Mouse (Mus musculus) limb, embryonic 13.5 days (tissue): ENCODE data around the gene Prim2. TPM values are rescaled to one million over a fixed set of nuclear protein-coding genes. Genes with fewer than 3 reads are reported as not detected.

ENCODE experiments used
- ATAC-seq: fragments of 200-750 bp; cut with Nextera tagmentation; 2 replicates; pipeline ENCODE4 v1.8.0; 2017; ENCODE audit warnings: low read depth, moderate number of reproducible peaks, moderate TSS enrichment; ENCODE audit not compliant: low FRiP score
- H3K27ac ChIP-seq: fragments of 300-500 bp; sonication (generic); 2 replicates; pipeline ENCODE4 v1.5.1; 2015; ENCODE audit warnings: inconsistent platforms, mild to moderate bottlenecking, moderate library complexity
- H3K27me3 ChIP-seq: fragments of 300-500 bp; sonication (generic); 2 replicates; pipeline ENCODE4 v1.6.1; 2015; ENCODE audit warnings: mild to moderate bottlenecking, inconsistent platforms
- H3K36me3 ChIP-seq: fragments of 300-500 bp; sonication (generic); 2 replicates; pipeline ENCODE4 v1.6.1; 2015; ENCODE audit warnings: inconsistent platforms, mild to moderate bottlenecking, moderate library complexity
- H3K4me1 ChIP-seq: fragments of 300-500 bp; sonication (generic); 2 replicates; pipeline ENCODE4 v1.6.1; 2015; ENCODE audit warnings: inconsistent platforms
- H3K4me2 ChIP-seq: fragments of 300-500 bp; sonication (generic); replicated peaks from 2 replicates; pipeline ENCODE4 v1.6.1; 2015; ENCODE audit warnings: inconsistent platforms, mild to moderate bottlenecking, moderate library complexity
- H3K4me3 ChIP-seq: fragments of 300-500 bp; sonication (generic); 2 replicates; pipeline ENCODE4 v1.5.1; 2015; ENCODE audit warnings: moderate library complexity, mild to moderate bottlenecking, inconsistent platforms
- H3K9ac ChIP-seq: fragments of 300-500 bp; sonication (generic); 2 replicates; pipeline ENCODE4 v1.6.1; 2015; ENCODE audit warnings: mild to moderate bottlenecking, inconsistent platforms
- H3K9me3 ChIP-seq: fragments of 300-500 bp; sonication (generic); 2 replicates; pipeline ENCODE4 v1.6.1; 2016; ENCODE audit warnings: inconsistent platforms
- WGBS: fragments of 180-500 bp; shearing (Covaris S2); methylation state at CpG from one replicate; pipeline ENCODE4 v1.1.7; 2015; 5-methylcytosine and 5-hydroxymethylcytosine counted together
- polyA plus RNA-seq: library from polyadenylated mRNA; unstranded; fragments of >200 nt; fragmentation: Nextera tagmentation; extraction: Ambion mirVana; gene quantifications from 2 replicates; pipeline ENCODE4 v1.2.1, GENCODE M21; 2015

Gene Prim2
- polyA plus RNA-seq, 1 experiment from 2014 or later: 37.3 TPM

GRCm38 (mm10) chr1:33496128-33496527 is 173.5 kb downstream of the Prim2 start:
- WGBS: 82% methylated on average over 4 of the region's 4 CpGs
- ATAC-seq: no peak

DNA sequence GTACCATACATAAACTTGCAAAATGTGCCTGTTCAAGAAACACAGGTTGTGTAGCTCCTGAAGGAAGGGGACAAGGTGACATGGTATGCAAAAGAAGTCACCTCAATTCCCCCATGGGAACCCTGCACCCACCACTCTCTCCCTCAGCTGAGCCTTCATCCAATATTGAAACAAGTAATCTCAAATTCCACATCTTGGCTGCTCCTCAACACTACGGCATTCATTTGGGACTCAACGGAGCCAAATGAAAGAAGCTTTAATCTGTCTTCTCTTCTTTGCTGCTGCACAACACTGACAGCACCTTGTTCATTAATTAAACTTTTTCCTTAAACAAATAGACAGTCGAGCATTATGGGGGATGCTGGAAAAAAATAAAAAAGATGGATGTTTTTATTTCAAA is 174.0 kb downstream of the Prim2 start:
- Histone ChIP-seq H3K9me3 (no peaks in the 10 kb centered on the region), H3K4me3 (no peak overlapping the region), H3K4me2 (no peak overlapping the region), H3K4me1 (no peaks in the 10 kb centered on the region), H3K9ac (no peak overlapping the region), H3K36me3 (no peaks in the 10 kb centered on the region), H3K27me3 (no peaks in the 10 kb centered on the region), H3K27ac (no peak overlapping the region)
- ATAC-seq: no peak
- WGBS: 88% methylated on average over 3 of the region's 3 CpGs

More at GRCm38 (mm10) chr1:33496128-33496527, 173.5 kb downstream of the Prim2 start:
- Histone ChIP-seq H3K4me2 (no peak overlapping the region), H3K9ac (no peak overlapping the region), H3K36me3 (no peaks in the 10 kb centered on the region), H3K4me3 (no peak overlapping the region), H3K27ac (no peak overlapping the region), H3K4me1 (no peaks in the 10 kb centered on the region), H3K27me3 (no peaks in the 10 kb centered on the region), H3K9me3 (no peaks in the 10 kb centered on the region)

DNA sequence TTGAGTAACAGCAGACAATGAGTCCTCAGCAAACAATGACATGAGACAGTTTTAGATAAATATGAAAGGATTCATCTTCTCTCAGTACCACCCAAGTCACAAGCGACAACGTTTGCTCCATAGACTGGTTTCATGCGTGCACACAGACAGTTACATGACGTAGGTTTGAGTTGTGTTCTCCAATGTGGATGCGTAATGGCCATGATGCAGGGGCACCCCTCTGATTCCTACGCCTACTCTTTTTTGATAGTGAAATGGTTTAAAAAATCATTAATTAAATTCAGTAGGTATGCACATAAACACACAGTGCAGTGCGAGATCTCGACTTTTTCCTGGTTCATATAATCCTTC is 174.4 kb downstream of the Prim2 start:
- 82% methylated on average over 8 of the region's 8 CpGs for WGBS

DNA sequence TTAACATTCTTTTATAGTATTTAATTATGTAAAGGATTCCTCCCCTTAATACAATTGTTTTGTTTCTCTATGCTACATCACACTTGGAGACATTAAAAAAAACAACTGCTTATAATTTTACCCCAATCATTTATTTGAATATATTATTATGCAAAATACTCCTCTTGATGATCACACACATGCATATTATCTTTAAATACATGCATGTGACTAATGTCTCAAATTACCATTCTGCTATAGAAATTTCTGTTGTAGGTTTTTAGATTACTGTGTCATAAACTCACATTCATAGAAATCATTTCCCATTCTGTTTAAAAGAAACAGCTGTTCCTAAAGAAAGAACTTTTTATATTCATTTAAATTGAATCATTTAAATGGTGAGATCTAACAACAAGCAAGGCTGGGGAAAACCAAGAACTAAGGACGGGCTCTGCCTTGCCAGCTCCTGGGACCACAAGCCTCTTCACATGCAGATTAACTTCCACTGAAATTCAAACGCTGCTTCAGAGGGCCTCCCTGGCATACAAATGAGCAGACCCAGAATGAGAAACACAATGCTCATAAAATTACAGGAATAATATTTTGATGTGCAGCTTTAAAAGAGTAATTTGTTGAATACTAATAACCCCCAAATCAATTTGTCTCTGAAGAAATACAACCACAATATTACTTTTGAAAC is 174.9 kb downstream of the Prim2 start:
- Histone ChIP-seq H3K36me3 (no peaks in the 10 kb centered on the region), H3K27me3 (no peaks in the 10 kb centered on the region), H3K27ac (no peak overlapping the region), H3K4me2 (no peak overlapping the region), H3K4me3 (no peak overlapping the region), H3K9ac (no peak overlapping the region), H3K9me3 (no peaks in the 10 kb centered on the region), H3K4me1 (no peaks in the 10 kb centered on the region)
- WGBS: 53% methylated on average over 2 of the region's 2 CpGs
- ATAC-seq: no peak

More for the DNA sequence above, 174.4 kb downstream of the Prim2 start:
- no peak overlapping the region for H3K4me3 ChIP-seq
- no peaks in the 10 kb centered on the region for H3K9me3 ChIP-seq
- no peaks in the 10 kb centered on the region for H3K27me3 ChIP-seq
- no peak for ATAC-seq
- no peak overlapping the region for H3K4me2 ChIP-seq
- H3K36me3 ChIP-seq: no peaks in the 10 kb centered on the region
- no peak overlapping the region for H3K9ac ChIP-seq
- no peaks in the 10 kb centered on the region for H3K4me1 ChIP-seq
- no peak overlapping the region for H3K27ac ChIP-seq

GRCm38 (mm10) chr1:33490220-33490619 is 179.4 kb downstream of the Prim2 start:
- no peak for ATAC-seq
- WGBS: 78% methylated on average over 6 of the region's 6 CpGs

GRCm38 (mm10) chr1:33488372-33488771 is 181.2 kb downstream of the Prim2 start:
- WGBS: 94% methylated on average over 5 of the region's 5 CpGs
- Histone ChIP-seq H3K36me3 (no peaks in the 10 kb centered on the region), H3K27ac (no peak overlapping the region), H3K9ac (no peak overlapping the region), H3K4me2 (no peak overlapping the region), H3K9me3 (no peaks in the 10 kb centered on the region), H3K27me3 (no peaks in the 10 kb centered on the region), H3K4me3 (no peak overlapping the region), H3K4me1 (no peaks in the 10 kb centered on the region)
- ATAC-seq: no peak

More at GRCm38 (mm10) chr1:33490220-33490619, 179.4 kb downstream of the Prim2 start:
- no peak overlapping the region for H3K4me2 ChIP-seq
- H3K27ac ChIP-seq: no peak overlapping the region
- H3K27me3 ChIP-seq: no peaks in the 10 kb centered on the region
- H3K4me3 ChIP-seq: no peak overlapping the region
- no peaks in the 10 kb centered on the region for H3K36me3 ChIP-seq
- no peaks in the 10 kb centered on the region for H3K9me3 ChIP-seq
- no peak overlapping the region for H3K9ac ChIP-seq
- H3K4me1 ChIP-seq: no peaks in the 10 kb centered on the region

- Histone ChIP-seq H3K36me3 (peaks cover 3% of the 10 kb centered on the region; the same call in 1 of the 2 replicates), H3K9me3 (no peaks in the 10 kb centered on the region), H3K27me3 (no peaks in the 10 kb centered on the region), H3K9ac (no peak overlapping the region), H3K4me3 (no peak overlapping the region), H3K4me2 (no peak overlapping the region), H3K27ac (no peak overlapping the region), H3K4me1 (no peaks in the 10 kb centered on the region)
- WGBS: 64% methylated on average over 3 of the region's 3 CpGs
- ATAC-seq: no peak
Observed at GRCm38 (mm10) chr1:33483746-33484145, 185.8 kb downstream of the Prim2 start.

- Histone ChIP-seq H3K9ac (no peak overlapping the region), H3K4me2 (no peak overlapping the region), H3K4me1 (no peaks in the 10 kb centered on the region), H3K36me3 (peaks cover 3% of the 10 kb centered on the region; the same call in 1 of the 2 replicates), H3K27me3 (no peaks in the 10 kb centered on the region), H3K9me3 (no peaks in the 10 kb centered on the region), H3K4me3 (no peak overlapping the region), H3K27ac (no peak overlapping the region)
- WGBS: 72% methylated on average over 7 of the region's 7 CpGs
- no peak for ATAC-seq
Observed at GRCm38 (mm10) chr1:33480382-33480781, 189.2 kb downstream of the Prim2 start.

GRCm38 (mm10) chr1:33471069-33471468 is 198.5 kb downstream of the Prim2 start:
- Histone ChIP-seq H3K4me3 (no peak overlapping the region), H3K9ac (no peak overlapping the region), H3K4me1 (no peaks in the 10 kb centered on the region; the same call in 1 of the 2 replicates), H3K27ac (no peak overlapping the region), H3K9me3 (no peaks in the 10 kb centered on the region), H3K36me3 (0 out of 2 replicates have a peak, but pooled peaks cover 6% of the 10 kb centered on the region), H3K4me2 (no peak overlapping the region), H3K27me3 (no peaks in the 10 kb centered on the region)
- 86% methylated on average over 6 of the region's 6 CpGs for WGBS
- no peak for ATAC-seq

DNA sequence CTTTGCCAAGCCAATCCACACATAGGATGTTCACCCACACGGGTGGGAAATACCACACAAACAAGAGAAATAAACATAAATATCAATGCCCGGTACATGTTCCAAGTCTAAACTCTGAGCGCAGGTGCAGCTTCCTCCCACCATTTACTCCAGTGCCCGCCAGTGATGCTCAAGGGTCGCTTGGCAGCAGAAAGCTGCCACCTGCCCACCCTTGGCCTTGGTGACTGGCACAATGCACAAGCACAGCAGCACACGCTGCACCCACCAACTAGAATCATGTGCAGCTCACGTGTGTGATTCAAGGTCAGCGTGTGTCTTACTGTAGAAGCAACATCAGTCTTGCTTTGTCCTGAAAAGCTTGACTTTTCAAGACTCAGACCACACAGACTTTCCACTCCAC is 199.4 kb downstream of the Prim2 start:
- Histone ChIP-seq H3K4me2 (no peak overlapping the region), H3K9me3 (no peaks in the 10 kb centered on the region), H3K27ac (no peak overlapping the region), H3K36me3 (0 out of 2 replicates have a peak, but pooled peaks cover 6% of the 10 kb centered on the region), H3K9ac (no peak overlapping the region), H3K4me1 (no peaks in the 10 kb centered on the region; the same call in 1 of the 2 replicates), H3K27me3 (no peaks in the 10 kb centered on the region), H3K4me3 (no peak overlapping the region)
- WGBS: 95% methylated on average over 8 of the region's 8 CpGs
- no peak for ATAC-seq

DNA sequence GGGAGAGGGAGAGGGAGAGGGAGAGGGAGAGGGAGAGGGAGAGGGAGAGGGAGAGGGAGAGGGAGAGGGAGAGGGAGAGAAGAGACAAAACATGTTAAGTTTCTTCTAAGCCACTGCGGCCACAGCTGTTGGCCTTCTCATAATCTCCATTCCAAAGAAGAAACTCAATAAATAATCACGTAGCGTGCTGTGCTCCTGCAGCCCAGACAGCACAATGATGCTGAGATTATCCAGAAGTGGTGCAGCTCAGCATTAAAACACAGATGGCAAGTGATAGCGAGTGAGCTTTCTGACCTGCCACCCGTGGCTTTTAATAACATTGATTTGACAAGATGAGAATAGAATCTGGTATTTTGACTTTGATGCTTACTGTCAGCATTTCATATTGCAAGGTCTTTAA is 205.4 kb downstream of the Prim2 start:
- no peak for ATAC-seq
- no peak overlapping the region for H3K27ac ChIP-seq
- 40% methylated on average over 5 of the region's 5 CpGs for WGBS
- peaks cover 7% of the 10 kb centered on the region; the same call in 1 of the 2 replicates for H3K36me3 ChIP-seq
- no peak overlapping the region for H3K4me3 ChIP-seq
- H3K4me2 ChIP-seq: no peak overlapping the region
- H3K9ac ChIP-seq: no peak overlapping the region
- no peaks in the 10 kb centered on the region; the same call in 1 of the 2 replicates for H3K4me1 ChIP-seq
- no peaks in the 10 kb centered on the region for H3K9me3 ChIP-seq
- no peaks in the 10 kb centered on the region for H3K27me3 ChIP-seq

GRCm38 (mm10) chr1:33460703-33461102 is 208.9 kb downstream of the Prim2 start:
- Histone ChIP-seq H3K9ac (no peak overlapping the region), H3K4me2 (no peak overlapping the region), H3K27me3 (no peaks in the 10 kb centered on the region), H3K4me3 (no peak overlapping the region), H3K27ac (no peak overlapping the region), H3K9me3 (no peaks in the 10 kb centered on the region), H3K36me3 (peaks cover 7% of the 10 kb centered on the region; the same call in 1 of the 2 replicates), H3K4me1 (no peaks in the 10 kb centered on the region)
- no peak for ATAC-seq
- 52% methylated on average over 8 of the region's 8 CpGs for WGBS

DNA sequence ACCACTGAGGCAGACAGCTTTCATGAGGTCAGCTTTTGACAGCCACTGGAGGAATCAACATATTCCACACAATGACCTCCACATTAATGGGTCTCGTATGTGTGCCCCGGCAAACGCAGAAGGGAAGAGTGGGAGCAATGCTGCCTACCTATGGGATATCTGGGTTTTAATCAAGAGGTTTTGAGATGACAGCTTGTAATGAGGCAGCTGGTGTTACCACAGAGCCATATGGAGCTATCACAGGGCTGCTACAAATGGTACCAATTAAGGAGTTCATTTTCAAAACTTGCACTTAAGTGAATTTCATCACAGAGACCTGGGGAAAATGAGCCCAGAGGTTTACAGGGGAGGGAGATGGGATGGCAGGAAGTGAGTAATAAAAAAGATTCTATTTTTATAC is 209.3 kb downstream of the Prim2 start:
- Histone ChIP-seq H3K36me3 (peaks cover 7% of the 10 kb centered on the region; the same call in 1 of the 2 replicates), H3K27ac (no peak overlapping the region), H3K4me2 (no peak overlapping the region), H3K9me3 (no peaks in the 10 kb centered on the region), H3K4me3 (no peak overlapping the region), H3K9ac (no peak overlapping the region), H3K4me1 (no peaks in the 10 kb centered on the region), H3K27me3 (no peaks in the 10 kb centered on the region)
- 21% methylated on average over 3 of the region's 3 CpGs for WGBS
- ATAC-seq: no peak
